ENCODE assay signal across 11 mouse cellular contexts in the genomic region with DNA sequence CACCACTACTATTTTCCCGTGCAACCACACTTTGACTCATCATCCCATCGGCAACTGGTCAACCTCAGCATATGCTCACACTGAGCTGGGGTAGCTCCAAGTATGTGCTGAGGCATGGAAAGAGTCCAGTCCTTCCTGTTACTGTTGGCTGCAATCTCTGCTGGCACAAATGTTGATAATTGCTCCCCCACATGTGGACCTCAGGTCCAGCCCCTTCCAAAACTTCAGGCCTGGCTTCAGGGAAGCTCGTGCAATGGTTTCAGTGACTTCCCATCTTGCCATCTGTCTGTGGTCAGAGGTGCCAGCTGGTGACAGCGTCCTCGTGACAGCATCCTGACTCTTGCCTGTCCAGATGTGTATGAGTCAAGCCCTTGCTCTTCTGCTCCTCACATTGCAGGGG. TPM values are rescaled to one million over a fixed set of nuclear protein-coding genes. Genes with fewer than 3 reads are reported as not detected.
DNase-seq lines count a peak whose midpoint lies in the region; TF ChIP-seq lines count a peak whose summit lies in the region.
"Had no signal": no experiment of that assay in that cellular context is flagged by ENCODE, and none has a peak within 500 bp of the region (broad histone marks: within the 10 kb centered on the region; RNA-seq: fewer than 3 reads in every experiment).

No protein-coding gene starts in this region.

- H3K4me1 ChIP-seq in bone marrow macrophage, adult 2 months (ENCODE audit: control insufficient read depth, insufficient read depth, low read length) = peaks cover 25% of the 10 kb centered on the region
- H3K4me1 ChIP-seq: forebrain, embryonic 15.5 days; neural tube, embryonic 12.5 days had no signal

- DNase-seq in kidney, postnatal 36 days = peak; percentile 7 to 11
- no peak for DNase-seq in kidney, postnatal 25 days
- DNase-seq in cerebellum, postnatal 14 days = peak; percentile 72 to 78
- peak; percentile 21 for DNase-seq in lung, postnatal 36 days
- no peak for DNase-seq in B cell, adult 2 months
- no peak for DNase-seq in left cerebral cortex, postnatal 14 days (ENCODE audit: low spot score in 2 of 2)
- DNase-seq: right cerebral cortex, postnatal 4 days had no signal

- H3K4me3 ChIP-seq in bone marrow macrophage, adult 2 months (ENCODE audit: insufficient read depth, low read length) = no peak overlapping the region
- H3K4me3 ChIP-seq: forebrain, embryonic 15.5 days; neural tube, embryonic 12.5 days had no signal

- peak overlapping the region; percentile 60 for H3K27ac ChIP-seq in bone marrow macrophage, adult 2 months (ENCODE audit: insufficient read depth, low read depth, low read length)
- H3K27ac ChIP-seq: forebrain, embryonic 15.5 days; liver, embryonic 14.5 days; neural tube, embryonic 12.5 days had no signal

- no peak for TF ChIP-seq CTCF in bone marrow macrophage, adult 2 months (IDR thresholded peaks at IDR 0.05; ENCODE audit: low read depth, low read length)

- TF ChIP-seq POLR2A in bone marrow macrophage, adult 2 months (IDR thresholded peaks at IDR 0.05; ENCODE audit: borderline replicate concordance, low read depth, low read length) = no peak

- intact Hi-C loops in left cerebral cortex, postnatal 14 days (cut with DNase I) = no loop called here

RNA-seq across cellular contexts. Expression of a gene that starts 44.8 kb away (rescaled TPM):
- 336 and 347 TPM in 2 replicates for polyA plus RNA-seq in bone marrow macrophage, adult 2 months (2012; ENCODE audit: insufficient read depth, insufficient read length, missing spikeins)
- 10 to 100 TPM; 24.6 to 28.9 TPM for total RNA-seq in left cerebral cortex, postnatal 14 days (2021)

Comparison
In these comparisons a context has a peak if more than half of its experiments do, and no peak if none do; other contexts are left out.
1. DNase-seq: peak in kidney, postnatal 36 days (2 of 2), cerebellum, postnatal 14 days (2 of 2) and lung, postnatal 36 days (single experiment); none in kidney, postnatal 25 days (0 of 2), B cell, adult 2 months (0 of 2) and left cerebral cortex, postnatal 14 days (0 of 2).